Mouse (Mus musculus) splenic B cell, adult 2 months (primary cell): Measurements from ENCODE around the gene Gm45140.

Experiments used
- DNase-seq: peaks from one replicate; pipeline ENCODE4 v3.0.0-alpha.2; 2011; ENCODE audit warnings: low read depth, low spot score
- H3K27me3 ChIP-seq: 2 replicates; pipeline ENCODE4 v1.6.1; 2012; ENCODE audit warnings: mild to moderate bottlenecking, low read length, moderate library complexity, mixed read lengths; ENCODE audit not compliant: control insufficient read depth, poor library complexity, insufficient read depth, severe bottlenecking
- H3K36me3 ChIP-seq: 2 replicates; pipeline ENCODE4 v1.6.1; 2012; ENCODE audit warnings: mild to moderate bottlenecking, low read length, moderate library complexity, mixed read lengths; ENCODE audit not compliant: control insufficient read depth, poor library complexity, insufficient read depth, severe bottlenecking

Gene Gm45140

GRCm38 (mm10) chr6:87811675-87812338 lies 23.8 kb downstream of the Gm45140 start, which contains the start of gene Rab43:
Gene Rab43, minus strand, starts transcription at chr6:87812164.
- DNase-seq, result peak; percentile 89
- H3K36me3 ChIP-seq, result no peaks in the 10 kb centered on the region; the same call in 1 of the 2 replicates
- no peaks in the 10 kb centered on the region for H3K27me3 ChIP-seq

- DNase-seq, result peak; percentile 80
- Histone ChIP-seq H3K36me3 (no peaks in the 10 kb centered on the region; the same call in 1 of the 2 replicates), H3K27me3 (no peaks in the 10 kb centered on the region)
Observed at GRCm38 (mm10) chr6:87810713-87811669, 24.6 kb downstream of the Gm45140 start.

GRCm38 (mm10) chr6:87810311-87810710 lies 25.3 kb downstream of the Gm45140 start:
- DNase-seq, result no peak

GRCm38 (mm10) chr6:87809651-87810161 lies 25.9 kb downstream of the Gm45140 start:
- peak; percentile 14 for DNase-seq
- H3K36me3 ChIP-seq, result no peaks in the 10 kb centered on the region; the same call in 1 of the 2 replicates

More at GRCm38 (mm10) chr6:87810311-87810710, 25.3 kb downstream of the Gm45140 start:
- Histone ChIP-seq H3K36me3 (no peaks in the 10 kb centered on the region), H3K27me3 (no peaks in the 10 kb centered on the region)

GRCm38 (mm10) chr6:87809144-87809543 lies 26.5 kb downstream of the Gm45140 start:
- Histone ChIP-seq H3K36me3 (no peaks in the 10 kb centered on the region; the same call in 1 of the 2 replicates), H3K27me3 (no peaks in the 10 kb centered on the region)
- DNase-seq, result peak; percentile 68

More at GRCm38 (mm10) chr6:87809651-87810161, 25.9 kb downstream of the Gm45140 start:
- no peaks in the 10 kb centered on the region for H3K27me3 ChIP-seq

- DNase-seq, result no peak
- Histone ChIP-seq H3K27me3 (no peaks in the 10 kb centered on the region), H3K36me3 (no peaks in the 10 kb centered on the region; the same call in 1 of the 2 replicates)
Observed at GRCm38 (mm10) chr6:87808521-87808920, 27.1 kb downstream of the Gm45140 start.

GRCm38 (mm10) chr6:87807735-87808440 lies 27.7 kb downstream of the Gm45140 start:
- Histone ChIP-seq H3K36me3 (no peaks in the 10 kb centered on the region; the same call in 1 of the 2 replicates), H3K27me3 (no peaks in the 10 kb centered on the region)
- DNase-seq, result no peak

GRCm38 (mm10) chr6:87806857-87807256 lies 28.7 kb downstream of the Gm45140 start:
- DNase-seq, result peak; percentile 22
- H3K36me3 ChIP-seq, result no peaks in the 10 kb centered on the region; the same call in 1 of the 2 replicates
- H3K27me3 ChIP-seq, result no peaks in the 10 kb centered on the region

GRCm38 (mm10) chr6:87806028-87806427 lies 29.6 kb downstream of the Gm45140 start:
- DNase-seq, result peak; percentile 74

GRCm38 (mm10) chr6:87805448-87805847 lies 30.1 kb downstream of the Gm45140 start:
- no peaks in the 10 kb centered on the region for H3K27me3 ChIP-seq
- DNase-seq, result no peak
- H3K36me3 ChIP-seq, result no peaks in the 10 kb centered on the region; the same call in 1 of the 2 replicates

More at GRCm38 (mm10) chr6:87806028-87806427, 29.6 kb downstream of the Gm45140 start:
- H3K36me3 ChIP-seq, result no peaks in the 10 kb centered on the region; the same call in 1 of the 2 replicates
- no peaks in the 10 kb centered on the region for H3K27me3 ChIP-seq

GRCm38 (mm10) chr6:87804886-87805285 lies 30.7 kb downstream of the Gm45140 start:
- no peaks in the 10 kb centered on the region for H3K27me3 ChIP-seq
- DNase-seq, result no peak
- no peaks in the 10 kb centered on the region; the same call in 1 of the 2 replicates for H3K36me3 ChIP-seq

GRCm38 (mm10) chr6:87804036-87804435 lies 31.6 kb downstream of the Gm45140 start:
- DNase-seq, result no peak
- H3K36me3 ChIP-seq, result no peaks in the 10 kb centered on the region; the same call in 1 of the 2 replicates
- H3K27me3 ChIP-seq, result no peaks in the 10 kb centered on the region

GRCm38 (mm10) chr6:87802462-87802861 lies 33.1 kb downstream of the Gm45140 start:
- DNase-seq, result no peak
- no peaks in the 10 kb centered on the region; the same call in 1 of the 2 replicates for H3K36me3 ChIP-seq

GRCm38 (mm10) chr6:87799576-87799975 lies 36.0 kb downstream of the Gm45140 start:
- DNase-seq, result no peak
- no peaks in the 10 kb centered on the region for H3K36me3 ChIP-seq
- no peaks in the 10 kb centered on the region for H3K27me3 ChIP-seq

More at GRCm38 (mm10) chr6:87802462-87802861, 33.1 kb downstream of the Gm45140 start:
- no peaks in the 10 kb centered on the region for H3K27me3 ChIP-seq
